Mouse (Mus musculus): ENCODE measurements around the gene Ift20.
"Not testable (repeated sequence)": the region's sequence is repeated elsewhere in the genome, so short reads cannot be mapped to it uniquely, and the experiment has no call there.

The Ift20 gene

DNA sequence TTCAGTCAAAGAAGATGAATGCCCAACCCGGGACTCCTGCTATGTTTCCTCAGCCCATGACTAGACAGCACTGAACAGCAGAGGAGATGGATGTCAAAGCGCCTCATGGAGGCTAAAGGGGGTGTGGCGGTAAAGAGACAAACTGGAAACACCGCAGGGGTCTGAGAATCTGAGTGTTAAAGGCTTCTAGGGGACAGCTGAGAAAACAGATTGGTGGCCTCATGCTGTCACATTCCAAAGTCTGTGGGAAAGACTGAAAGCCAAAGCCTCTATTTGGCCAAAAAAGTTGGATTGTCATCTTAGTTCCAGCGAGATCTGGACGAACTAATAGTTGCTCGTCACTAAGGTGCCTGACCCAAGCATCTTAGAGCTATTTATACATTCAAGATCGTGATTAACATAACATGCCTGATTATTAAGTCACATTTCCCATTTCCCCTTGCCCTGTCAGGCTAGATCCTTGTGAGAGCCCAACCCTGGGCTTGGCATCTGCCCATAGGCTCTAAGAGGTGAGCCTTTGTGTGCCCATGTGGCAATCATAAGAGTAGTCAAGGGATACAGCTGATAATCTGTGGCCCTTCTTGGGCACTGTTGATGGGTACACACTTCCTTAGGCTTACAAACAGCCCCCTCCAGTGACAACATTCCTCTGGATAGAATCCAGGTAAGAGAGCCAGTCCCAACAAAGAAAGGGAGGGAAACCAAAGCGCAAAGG is 12.8 kb upstream of the Ift20 start:
- no peak for DNase-seq

DNA sequence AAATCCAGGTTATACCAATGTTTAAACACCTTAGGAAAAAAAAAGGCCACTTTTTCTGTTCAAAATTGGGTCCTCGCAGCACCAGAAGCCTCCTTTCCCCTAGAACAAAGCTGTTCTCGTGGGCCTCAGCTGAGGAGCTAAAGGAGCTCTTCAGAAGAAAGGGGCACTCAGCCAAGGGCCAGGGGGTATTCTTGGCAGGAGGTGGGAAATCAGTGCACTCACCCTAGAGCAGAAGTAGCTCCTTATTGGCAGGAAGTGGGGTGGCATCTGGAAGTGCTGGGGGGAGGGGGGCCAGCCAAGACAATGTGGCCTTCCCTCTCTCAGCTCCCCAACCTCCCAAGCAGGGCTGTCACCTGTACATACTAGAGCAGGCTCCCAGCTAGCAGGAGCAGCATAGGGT is 11.3 kb upstream of the Ift20 start:
- no peak for DNase-seq

DNA sequence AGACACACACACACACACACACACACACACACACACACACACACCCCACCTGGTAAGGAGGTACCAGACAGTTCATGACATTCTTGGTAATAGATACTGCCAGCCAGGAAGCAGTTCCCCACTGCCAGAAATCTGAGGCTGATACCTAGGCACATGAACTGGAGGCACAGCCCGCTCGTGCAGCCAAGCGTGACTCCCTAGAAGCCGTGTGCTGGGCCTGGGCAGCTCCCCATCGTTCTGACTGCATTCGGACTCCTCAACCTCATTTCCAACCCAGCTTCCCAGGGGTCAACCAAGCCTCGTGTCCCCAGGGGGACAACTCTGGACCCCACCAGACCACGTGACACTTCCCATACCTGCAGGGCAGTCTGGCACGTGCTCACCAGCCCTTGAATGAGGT is 7.4 kb upstream of the Ift20 start:
- no peak for DNase-seq

DNA sequence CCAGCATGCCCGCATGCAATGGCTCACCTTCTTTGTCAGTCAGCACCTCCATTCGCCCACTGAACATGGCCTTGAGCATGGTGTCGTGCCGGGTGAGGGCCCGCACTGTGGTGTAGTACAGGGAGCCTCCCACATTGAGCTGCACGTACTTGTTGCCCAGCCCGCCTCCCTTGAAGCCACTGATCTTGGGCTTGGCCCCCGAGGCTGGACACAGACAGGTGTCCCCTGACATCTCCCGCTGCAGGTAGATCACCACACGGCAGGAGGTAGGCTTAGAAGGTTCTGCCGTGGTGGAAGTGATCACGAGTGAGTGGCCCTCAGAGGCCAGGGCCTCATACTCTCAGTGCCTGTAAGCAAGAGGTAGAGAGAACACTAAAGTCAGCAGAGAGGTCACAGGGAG is 6.2 kb upstream of the Ift20 start:
- no peak for DNase-seq

DNA sequence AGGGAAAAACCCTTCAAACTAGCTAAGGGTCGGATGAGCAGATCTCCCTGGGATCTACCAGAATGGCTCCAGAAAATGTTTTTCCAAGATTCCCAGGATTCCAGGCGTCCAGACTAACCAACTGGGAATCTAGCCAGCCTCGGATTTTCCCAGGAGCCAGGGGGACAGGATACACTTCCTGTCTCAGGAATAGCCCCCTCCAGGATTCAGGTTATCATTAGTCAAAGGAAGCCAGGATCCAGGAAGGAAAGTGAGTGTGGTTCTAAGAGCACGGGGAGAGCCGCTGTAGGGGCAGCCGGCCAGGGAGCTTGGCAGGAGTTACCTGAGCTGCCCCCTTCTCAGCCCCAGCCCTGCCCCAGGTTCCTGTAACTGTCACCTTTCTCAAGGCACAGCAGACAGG is 5.1 kb upstream of the Ift20 start:
- DNase-seq = no peak

DNA sequence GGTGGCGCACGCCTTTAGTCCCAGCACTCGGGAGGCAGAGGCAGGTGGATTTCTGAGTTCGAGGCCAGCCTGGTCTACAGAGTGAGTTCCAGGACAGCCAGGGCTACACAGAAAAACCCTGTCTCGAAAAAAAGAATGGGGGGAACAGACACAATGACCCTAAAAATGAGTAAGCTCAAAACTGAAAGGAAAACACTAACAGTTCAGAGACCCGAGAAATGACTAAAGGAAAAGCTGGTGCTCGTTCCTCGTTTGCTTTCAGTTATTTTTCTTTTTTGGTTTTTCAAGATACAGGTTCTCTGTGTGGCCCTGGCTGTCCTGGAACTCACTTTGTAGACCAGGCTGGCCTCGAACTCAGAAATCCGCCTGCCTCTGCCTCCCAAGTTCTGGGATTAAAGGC is 4.6 kb upstream of the Ift20 start:
- not testable (repeated sequence) for DNase-seq

DNA sequence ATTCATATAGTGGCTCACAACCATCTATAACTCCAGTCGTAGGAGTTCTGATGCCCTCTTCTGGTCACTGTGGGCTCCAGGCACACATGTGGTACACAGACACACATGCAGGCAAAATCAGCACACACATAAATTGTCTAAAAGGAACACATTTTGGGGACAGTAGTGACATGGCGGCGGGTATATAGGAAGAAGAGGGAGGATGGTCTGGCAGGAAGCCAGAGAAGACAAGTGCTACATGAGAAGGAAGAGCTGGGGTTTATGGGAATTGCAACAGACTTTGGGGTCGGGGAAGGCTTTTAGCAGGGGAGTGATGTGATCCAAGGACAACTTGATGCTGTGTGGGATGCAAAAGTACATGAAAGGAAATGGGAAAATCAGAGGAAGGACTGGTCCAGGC is 1.6 kb upstream of the Ift20 start:
- DNase-seq = no peak

DNA sequence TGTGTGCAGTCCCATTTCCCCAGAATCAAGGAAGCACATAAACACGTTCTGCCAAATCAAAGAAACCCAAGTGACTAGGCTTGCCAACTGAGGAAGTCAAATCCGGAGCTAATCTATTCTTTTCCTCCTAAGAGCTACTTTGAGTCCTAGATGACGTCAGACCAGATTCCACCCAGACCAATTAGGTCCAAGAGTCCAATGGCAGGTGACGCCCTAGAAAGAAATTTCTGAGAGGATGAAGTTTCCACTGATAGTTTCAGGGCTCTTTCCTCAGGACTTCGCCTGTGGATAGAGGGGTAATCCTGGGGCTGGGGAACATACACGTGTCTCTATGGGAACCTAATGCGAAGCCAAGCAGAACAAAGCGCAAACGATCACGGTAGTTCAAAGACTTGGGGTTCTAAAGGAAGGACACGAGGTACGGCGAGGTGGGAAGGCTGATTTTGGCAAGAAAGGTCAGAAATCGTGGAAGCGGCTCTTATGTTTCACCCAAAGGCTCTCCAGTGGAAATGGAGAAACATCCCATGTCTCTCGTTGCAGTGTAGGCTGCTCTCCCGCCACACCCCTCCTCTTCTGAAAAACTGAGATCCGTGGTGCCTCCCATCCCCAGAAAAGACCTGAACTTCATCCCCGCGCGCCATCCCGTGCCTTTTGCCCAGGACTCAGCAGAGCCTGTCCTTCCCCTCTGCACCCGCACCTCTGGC is 633 bp upstream of the Ift20 start:
- no peak for DNase-seq

DNA sequence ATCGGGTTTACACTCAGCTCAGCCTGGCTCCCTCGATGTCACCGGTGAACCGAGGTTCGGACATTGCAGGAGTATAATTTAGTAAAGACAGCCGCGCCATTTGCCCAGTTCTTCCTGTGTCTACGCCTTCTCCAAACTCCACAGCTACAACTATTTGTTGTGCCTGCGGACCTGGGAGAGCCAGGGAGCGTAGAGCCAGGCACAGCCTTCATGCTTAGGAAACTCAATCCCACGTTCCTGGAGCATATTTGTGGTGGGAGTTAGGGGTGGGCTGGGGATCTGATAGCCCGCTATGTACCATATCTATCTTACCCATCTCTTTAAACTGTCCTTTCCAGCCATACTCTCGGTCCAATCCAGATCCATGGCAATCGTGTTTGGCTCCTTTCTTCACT is 526 bp downstream of the Ift20 start:
- no peak for DNase-seq

DNA sequence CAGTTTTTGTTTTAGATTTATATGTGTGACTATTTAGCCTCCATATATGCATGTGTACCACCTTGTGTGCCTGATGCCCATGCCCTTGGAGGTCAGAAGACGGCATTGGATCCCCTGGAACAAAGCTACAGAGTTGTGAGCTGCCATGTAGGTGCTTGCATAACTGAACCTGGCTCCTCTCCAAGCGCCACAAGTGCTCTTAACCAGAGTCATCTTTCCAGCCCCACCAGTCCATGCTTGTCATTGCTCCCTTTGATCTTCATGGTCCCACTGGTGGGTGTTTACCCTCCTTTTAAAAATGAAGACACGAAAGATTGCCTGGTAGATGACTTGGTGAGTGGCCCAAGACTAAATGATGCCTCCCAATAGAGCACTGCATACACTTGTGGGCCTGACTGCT is 4.2 kb downstream of the Ift20 start:
- no peak for DNase-seq

DNA sequence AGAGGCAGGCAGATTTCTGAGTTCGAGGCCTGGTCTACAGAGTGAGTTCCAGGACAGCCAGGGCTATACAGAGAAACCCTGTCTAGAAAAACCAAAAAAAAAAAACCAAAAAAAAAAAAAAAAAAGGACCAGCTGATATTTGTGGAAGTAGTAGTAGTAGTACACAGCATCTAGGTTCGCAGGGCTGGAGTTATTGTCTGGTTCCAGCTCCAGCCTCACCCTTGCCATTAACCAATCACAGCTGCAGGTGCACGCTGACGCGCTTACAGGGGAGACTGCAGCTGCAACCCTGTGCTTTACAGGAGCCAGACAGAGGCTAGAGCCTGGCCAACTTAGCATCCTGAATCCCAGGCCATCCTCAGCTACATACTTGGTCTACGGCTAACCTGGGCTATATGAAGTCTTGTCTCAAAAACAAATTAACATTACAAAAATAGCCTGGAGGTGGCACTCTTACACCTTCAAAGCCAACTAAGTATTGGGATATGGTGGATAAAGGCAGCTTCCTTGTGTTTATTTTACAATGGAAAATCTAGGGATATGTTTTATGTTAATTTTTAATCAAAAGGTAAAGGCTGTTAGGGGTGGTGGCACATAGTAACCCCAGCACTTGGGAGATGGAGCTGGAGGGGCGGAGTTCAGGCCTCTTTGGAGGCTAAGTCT is 8.4 kb downstream of the Ift20 start:
- no peak for DNase-seq

DNA sequence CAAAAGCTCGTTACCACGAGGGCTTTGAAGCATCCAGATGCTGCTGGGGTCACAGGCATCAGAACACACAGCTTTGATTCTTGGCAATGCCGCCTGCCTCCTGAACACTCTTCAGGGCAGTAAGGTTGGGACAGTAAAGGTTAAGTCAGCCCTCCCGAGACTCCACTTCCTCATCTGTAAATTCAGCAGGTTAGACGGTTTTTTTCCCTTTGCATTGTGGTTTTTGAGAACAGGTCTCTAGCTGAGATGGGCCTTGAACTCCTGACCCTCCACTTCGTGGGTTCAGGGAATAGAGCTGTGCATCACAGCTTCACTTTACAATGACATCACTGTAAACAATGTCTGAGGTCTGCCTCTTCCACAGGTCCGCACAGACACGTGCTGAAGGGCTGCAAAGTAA is 9.0 kb downstream of the Ift20 start:
- DNase-seq = no peak

DNA sequence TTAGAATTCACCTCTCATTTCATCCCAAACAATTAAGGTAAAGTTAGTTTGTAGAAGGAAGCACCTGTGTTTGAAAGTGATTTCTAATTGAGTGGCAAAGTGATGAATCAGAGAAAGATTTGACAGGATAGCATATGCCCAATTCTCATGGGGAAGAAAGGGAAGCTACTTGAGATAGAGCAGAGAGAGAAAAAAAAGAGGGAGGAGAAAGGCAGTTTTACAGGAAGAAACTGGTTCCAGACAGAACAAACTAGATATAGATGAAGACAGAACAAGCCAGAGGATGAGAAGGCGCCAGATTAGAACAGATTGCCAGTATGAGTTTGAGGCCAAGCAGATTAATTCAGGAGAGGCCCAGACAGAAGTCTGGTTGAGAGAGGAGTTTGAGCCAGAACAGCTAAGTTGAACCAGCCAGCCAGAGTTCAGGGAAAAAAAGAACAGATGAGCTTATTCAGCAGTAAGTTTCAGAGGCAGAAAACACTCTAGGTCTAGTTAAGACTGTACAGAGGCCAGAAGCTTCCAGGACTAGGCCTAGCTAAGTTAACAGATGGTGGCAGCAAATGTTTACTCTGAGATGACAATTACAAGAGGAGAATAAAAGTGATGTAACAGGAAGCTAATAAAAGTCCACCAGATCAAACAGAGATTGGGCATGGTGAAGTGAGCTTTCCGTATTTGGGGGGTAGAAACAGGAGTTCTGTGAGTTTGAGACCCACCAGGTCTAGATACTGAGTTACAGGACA is 11.7 kb downstream of the Ift20 start:
- no peak for DNase-seq

DNA sequence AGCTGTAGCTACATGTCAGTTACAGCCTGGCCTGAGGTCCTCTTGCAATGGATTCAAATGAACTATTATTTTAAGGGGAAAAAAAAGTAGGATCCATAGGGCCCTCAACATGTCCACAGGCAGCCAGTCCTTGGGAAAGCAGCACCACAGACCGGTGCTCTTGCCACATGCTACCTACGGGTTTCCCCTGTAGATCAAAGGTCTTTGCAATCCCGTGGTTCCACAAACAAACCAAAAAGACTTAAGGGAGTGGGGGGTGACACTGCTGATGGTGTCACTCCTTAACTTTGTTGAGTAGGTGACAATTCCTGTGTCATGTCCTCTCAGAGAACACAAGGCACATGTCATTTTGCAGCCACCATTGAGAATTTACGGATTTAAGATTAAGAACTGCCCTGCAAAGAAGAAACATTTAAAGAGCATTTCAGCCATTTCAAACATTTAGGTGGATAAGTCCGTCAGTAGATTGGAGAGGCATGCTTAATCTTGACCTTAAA is 13.4 kb downstream of the Ift20 start:
- DNase-seq = no peak

DNA sequence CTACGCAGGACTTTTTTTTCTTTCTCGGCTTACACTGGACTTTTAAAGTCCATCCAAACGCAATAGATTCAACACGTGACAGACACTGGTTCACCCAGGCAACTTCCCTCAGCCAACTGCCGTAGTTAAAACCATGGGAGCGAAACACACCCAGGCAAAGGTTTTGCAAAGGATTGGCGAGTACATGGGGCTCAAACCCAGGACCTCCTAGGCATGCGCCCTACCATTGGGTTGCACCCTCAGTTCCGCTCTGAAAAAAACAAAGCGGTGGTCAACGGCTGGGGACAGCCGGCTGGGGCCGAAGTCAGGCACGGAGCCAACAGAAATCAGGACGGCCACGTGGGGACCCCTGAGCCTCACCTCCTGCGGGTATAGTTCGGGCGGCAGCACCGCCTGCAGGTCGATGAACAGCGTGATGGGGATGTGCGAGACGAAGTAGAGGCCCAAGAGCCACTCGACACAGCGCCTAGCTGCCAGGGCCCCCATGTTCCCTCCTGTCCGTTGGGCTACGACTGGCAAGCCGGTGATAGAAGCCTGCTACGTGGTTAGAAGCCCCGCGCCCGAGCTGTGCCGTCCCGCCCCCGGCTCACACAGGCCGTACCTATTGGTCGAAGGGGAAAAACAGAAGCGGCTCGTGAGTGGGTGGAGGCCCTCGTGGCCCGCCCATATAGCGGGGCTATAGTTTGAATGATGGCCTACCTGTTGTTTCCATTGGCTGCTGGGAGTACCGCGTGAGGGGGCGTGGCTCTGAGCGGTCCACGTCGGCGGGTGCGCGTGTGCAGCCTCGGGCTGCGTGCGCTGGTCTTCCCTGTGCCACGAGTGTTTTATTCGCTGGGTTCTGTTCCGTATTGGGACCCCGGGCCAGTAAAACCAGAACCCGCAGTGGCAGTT is 14.3 kb downstream of the Ift20 start, which contains the start of gene Tmem97:
Gene Tmem97, minus strand, starts transcription at position 610 of the 891 bp plus-strand sequence.
- DNase-seq = peak; percentile 94 to 96

DNA sequence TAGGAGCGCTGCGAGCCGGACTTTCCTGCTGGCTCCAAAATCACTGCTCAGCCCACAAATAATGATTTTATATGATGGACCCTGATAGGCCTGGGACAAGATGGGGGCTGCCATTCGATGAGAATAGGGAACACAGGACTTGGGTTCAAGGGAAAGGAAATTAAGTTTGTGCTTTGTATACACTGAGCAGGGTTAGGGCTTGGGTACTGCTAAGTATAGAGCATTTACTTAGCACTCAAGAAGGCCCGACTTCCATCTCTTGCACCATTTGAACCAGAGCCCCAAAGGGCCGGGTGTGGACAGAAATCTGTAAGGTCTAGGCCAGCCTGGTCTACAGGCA is 14.9 kb downstream of the Ift20 start:
- no peak for DNase-seq

DNA sequence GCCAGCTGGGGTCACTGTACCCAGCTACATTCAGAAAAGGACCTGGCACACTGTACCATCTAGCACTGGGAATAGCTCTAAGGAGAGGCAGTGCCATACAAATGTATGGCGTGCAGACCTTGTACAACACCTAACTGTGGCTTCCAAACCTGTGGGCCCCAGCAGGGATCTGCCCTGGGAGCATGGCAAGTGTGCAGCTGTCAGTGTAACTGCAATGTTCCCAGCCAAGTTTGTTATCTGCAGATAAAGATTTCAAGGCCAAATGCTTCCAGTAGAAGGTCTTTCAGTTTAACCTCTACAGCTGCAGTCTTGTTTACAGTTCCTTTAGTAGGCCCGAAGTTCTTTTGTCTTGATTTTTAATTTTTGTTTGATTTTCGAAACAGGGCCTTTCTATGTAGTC is 19.5 kb downstream of the Ift20 start:
- no peak for DNase-seq

DNA sequence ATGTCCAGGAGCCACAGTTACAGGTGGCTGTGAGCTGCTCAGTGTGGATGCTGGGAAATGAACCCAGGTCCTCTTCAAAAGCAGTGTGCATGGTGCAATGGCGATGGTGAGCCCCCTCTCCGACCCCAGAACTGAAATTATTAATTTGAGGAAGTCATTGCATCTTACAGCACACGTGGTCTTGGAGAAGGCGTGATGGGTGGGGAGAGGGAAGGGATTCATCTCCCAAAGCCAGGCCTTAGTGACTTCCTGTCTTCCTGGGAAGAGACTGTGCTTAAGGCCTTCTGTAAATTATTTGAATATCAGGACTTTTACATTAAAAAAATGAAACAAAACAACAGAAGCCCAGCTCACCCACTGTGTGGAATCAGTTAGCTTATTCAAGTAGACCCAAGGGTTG is 19.9 kb downstream of the Ift20 start:
- no peak for DNase-seq

DNA sequence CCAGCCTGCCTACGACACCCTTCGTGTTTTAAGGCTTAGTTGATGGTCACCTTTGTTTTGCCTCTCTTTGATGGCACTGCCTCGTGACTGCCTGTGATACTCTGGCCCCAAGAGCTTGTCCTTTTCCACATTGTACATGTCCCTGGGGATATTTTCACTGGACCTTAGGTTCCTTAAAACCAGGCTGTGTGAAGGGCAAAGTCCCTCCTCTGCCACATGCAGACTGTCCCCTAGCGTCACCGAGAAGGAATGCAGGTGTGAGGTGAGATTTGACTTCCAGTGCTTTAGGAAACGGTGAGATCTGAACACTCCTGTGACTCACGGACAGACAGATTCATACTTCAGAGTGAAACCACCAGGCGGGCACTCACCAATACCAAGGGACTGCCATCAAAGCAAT is 21.1 kb downstream of the Ift20 start:
- DNase-seq = no peak

DNA sequence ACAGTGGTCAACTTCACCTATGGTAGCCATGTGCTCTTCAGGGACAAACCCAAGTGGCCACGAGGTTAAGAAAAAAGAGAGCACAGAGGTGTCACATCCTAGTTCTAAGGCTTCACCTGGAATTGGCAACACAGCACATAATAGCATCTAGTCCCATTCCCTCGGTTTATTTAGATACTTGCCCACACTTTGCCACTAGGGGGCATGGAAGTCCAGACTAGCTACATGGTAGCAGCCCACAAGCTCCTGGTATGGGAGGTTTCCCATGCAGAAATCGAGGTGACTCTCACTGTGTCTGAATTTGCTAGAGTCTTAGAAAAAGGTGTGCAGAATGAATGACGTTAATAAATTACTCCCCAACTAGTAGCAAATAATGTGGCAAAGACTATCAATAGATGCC is 24.3 kb downstream of the Ift20 start:
- peak; percentile 74 to 78 for DNase-seq

DNA sequence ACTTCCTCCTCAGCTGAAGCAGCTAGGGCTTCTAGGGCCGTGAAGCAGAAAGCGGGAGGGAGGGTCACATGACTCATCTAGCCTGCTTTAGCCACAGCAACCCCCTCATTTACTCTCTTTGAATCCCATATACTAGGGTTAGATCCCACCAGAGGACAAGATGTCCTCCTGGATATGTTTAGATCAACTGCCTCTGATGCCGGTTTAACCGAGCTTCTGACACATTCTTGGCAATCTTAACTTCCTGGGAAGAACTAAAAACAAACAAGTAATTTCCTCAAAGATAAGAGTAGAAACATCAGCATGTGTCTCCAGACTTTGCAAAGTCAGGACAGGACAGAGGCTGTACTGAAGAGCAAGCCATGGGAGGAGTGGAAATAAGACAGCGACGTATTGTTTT is 30.6 kb downstream of the Ift20 start:
- no peak for DNase-seq

DNA sequence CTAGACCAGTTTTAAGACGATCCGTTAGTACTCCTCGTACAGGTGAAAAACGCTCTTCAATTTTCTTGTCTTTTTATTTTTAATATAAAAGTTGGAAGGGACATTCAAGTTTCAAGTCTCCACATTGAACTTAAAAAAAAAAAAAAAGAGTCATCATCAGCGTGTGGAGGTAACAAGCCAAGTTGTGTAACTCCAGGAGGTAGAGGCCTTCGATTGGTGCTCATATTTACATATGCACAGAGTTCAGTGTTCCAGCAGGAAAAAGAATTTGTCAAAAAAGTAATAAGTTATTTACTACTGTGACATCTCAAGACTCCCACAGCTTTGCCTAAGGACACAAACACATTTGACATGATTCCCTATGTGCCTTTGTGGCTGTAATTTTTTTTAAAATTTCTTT is 31.5 kb downstream of the Ift20 start:
- no peak for DNase-seq

Measured in cerebellum, adult 18-20 months (tissue).